Mouse (Mus musculus): ENCODE measurements around the gene Ooep. TPM values are rescaled to one million over a fixed set of nuclear protein-coding genes. Genes with fewer than 3 reads are reported as not detected.

Ooep gene
- polyA plus RNA-seq, 1 experiment from 2014 or later = 0.03 TPM

Other genes starting within 250 kb of the Ooep start
- 36.2 and 38.3 TPM in 2 replicates for gene Gsta4, start 196.0 kb downstream of the Ooep start, polyA plus RNA-seq (2015; fragmentation: Nextera tagmentation; extraction: Ambion mirVana)
- gene Gsta1, start 148.1 kb downstream of the Ooep start, polyA plus RNA-seq (2015; fragmentation: Nextera tagmentation; extraction: Ambion mirVana) = not detected in 2 replicates
- gene Gm3776, start 121.6 kb downstream of the Ooep start, polyA plus RNA-seq (2015; fragmentation: Nextera tagmentation; extraction: Ambion mirVana) = 0.26 and 0.36 TPM in 2 replicates
- not detected in 2 replicates for gene Gm10639, start 88.8 kb downstream of the Ooep start, polyA plus RNA-seq (2015; fragmentation: Nextera tagmentation; extraction: Ambion mirVana)
- gene Omt2a, start 63.9 kb downstream of the Ooep start, polyA plus RNA-seq (2015; fragmentation: Nextera tagmentation; extraction: Ambion mirVana) = not detected in 2 replicates
- gene Omt2b, start 51.1 kb downstream of the Ooep start, polyA plus RNA-seq (2015; fragmentation: Nextera tagmentation; extraction: Ambion mirVana) = not detected in 2 replicates
- 0.23 and 0.51 TPM in 2 replicates for gene Gsta2, start 22.9 kb downstream of the Ooep start, polyA plus RNA-seq (2015; fragmentation: Nextera tagmentation; extraction: Ambion mirVana)
- gene Dppa5a, start 10.5 kb downstream of the Ooep start, polyA plus RNA-seq (2015; fragmentation: Nextera tagmentation; extraction: Ambion mirVana) = not detected in 2 replicates
- gene Ddx43, start 17.1 kb upstream of the Ooep start, polyA plus RNA-seq (2015; fragmentation: Nextera tagmentation; extraction: Ambion mirVana) = not detected in 2 replicates
- gene Cgas, start 64.5 kb upstream of the Ooep start, polyA plus RNA-seq (2015; fragmentation: Nextera tagmentation; extraction: Ambion mirVana) = 0.82 and 0.98 TPM in 2 replicates
- gene Mto1, start 69.5 kb upstream of the Ooep start, polyA plus RNA-seq (2015; fragmentation: Nextera tagmentation; extraction: Ambion mirVana) = 19.6 and 19.8 TPM in 2 replicates
- 0.45 and 0.68 TPM in 2 replicates for gene Gm17324, start 70.1 kb upstream of the Ooep start, polyA plus RNA-seq (2015; fragmentation: Nextera tagmentation; extraction: Ambion mirVana)
- gene Eef1a1, start 110.4 kb upstream of the Ooep start, polyA plus RNA-seq (2015; fragmentation: Nextera tagmentation; extraction: Ambion mirVana) = 2,003 and 2,036 TPM in 2 replicates
- gene Slc17a5, start 209.3 kb upstream of the Ooep start, polyA plus RNA-seq (2015; fragmentation: Nextera tagmentation; extraction: Ambion mirVana) = 4.2 and 4.7 TPM in 2 replicates
- 0.08 and 0.17 TPM in 2 replicates for gene Cd109, start 236.8 kb upstream of the Ooep start, polyA plus RNA-seq (2015; fragmentation: Nextera tagmentation; extraction: Ambion mirVana)

All from liver, embryonic 15.5 days (tissue).